In the genomic region with DNA sequence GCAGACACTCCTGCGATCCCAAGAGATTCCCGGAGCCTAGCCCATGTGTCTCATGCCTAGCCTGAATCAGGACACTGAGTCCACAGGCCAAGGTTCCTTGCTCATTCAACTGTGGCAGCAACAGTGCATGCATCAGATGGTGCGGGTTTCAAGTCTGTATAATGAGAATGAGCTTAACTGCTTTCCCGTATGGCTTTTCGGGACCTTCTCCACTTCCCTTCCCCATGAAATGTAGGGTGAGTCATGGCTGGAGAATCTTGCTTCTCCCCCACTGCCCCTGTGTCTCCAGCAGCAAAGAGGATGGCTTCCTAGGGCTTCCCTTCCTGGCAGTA, we compare ENCODE assay signal across 14 mouse cellular contexts.
DNase-seq lines count a peak whose midpoint lies in the region; ATAC-seq and TF ChIP-seq lines count a peak whose summit lies in the region.
"Had no signal": no experiment of that assay in that cellular context is flagged by ENCODE, and none has a peak within 500 bp of the region (broad histone marks: within the 10 kb centered on the region; RNA-seq: fewer than 3 reads in every experiment).

No protein-coding gene starts in this region.

- POLR2A ChIA-PET in Patski (lab: Charles Lee), result interaction anchor here (0.6 kb wide), 2 partner anchors 14 to 29 kb away, joined by 3 read pairs; no protein-coding TSS in a partner anchor

- TF ChIP-seq CTCF in Patski (IDR thresholded peaks at IDR 0.05), result no peak

- H3K9ac ChIP-seq in hindbrain, embryonic 11.5 days (ENCODE audit: low read depth, low read length), result no peak overlapping the region
- H3K9ac ChIP-seq in hindbrain, embryonic 14.5 days, result no peak overlapping the region
- H3K9ac ChIP-seq in heart, embryonic 15.5 days, result no peak overlapping the region
- H3K9ac ChIP-seq: neural tube, embryonic 13.5 days had no signal

- H3K4me1 ChIP-seq in hindbrain, embryonic 11.5 days (replicated peaks; ENCODE audit: control insufficient read depth, insufficient read depth, low read length), result no peaks in the 10 kb centered on the region
- no peaks in the 10 kb centered on the region for H3K4me1 ChIP-seq in hindbrain, embryonic 14.5 days (replicated peaks; ENCODE audit: control insufficient read depth, insufficient read depth, low read length)
- peaks cover 38% of the 10 kb centered on the region for H3K4me1 ChIP-seq in heart, embryonic 15.5 days (replicated peaks)
- peaks cover 30% of the 10 kb centered on the region for H3K4me1 ChIP-seq in limb, embryonic 10.5 days
- H3K4me1 ChIP-seq: neural tube, embryonic 13.5 days had no signal

- no peak overlapping the region for H3K4me2 ChIP-seq in hindbrain, embryonic 11.5 days (replicated peaks; ENCODE audit: low read depth, low read length)
- H3K4me2 ChIP-seq in hindbrain, embryonic 14.5 days (replicated peaks), result no peak overlapping the region
- no peak overlapping the region for H3K4me2 ChIP-seq in heart, embryonic 15.5 days
- H3K4me2 ChIP-seq: neural tube, embryonic 13.5 days had no signal

- H3K4me3 ChIP-seq in hindbrain, embryonic 11.5 days (ENCODE audit: low read depth, low read length), result no peak overlapping the region
- H3K4me3 ChIP-seq in hindbrain, embryonic 14.5 days (replicated peaks; ENCODE audit: low read length), result no peak overlapping the region
- no peak overlapping the region for H3K4me3 ChIP-seq in heart, embryonic 15.5 days
- no peak overlapping the region for H3K4me3 ChIP-seq in limb, embryonic 10.5 days
- H3K4me3 ChIP-seq: neural tube, embryonic 13.5 days had no signal

- 0 out of 2 replicates have a peak overlapping the region, but pooled peaks have one; percentile 3 for H3K27ac ChIP-seq in hindbrain, embryonic 11.5 days (ENCODE audit: low read depth, low read length)
- no peak overlapping the region for H3K27ac ChIP-seq in hindbrain, embryonic 14.5 days
- peak overlapping the region; percentile 69 for H3K27ac ChIP-seq in heart, embryonic 15.5 days
- H3K27ac ChIP-seq in limb, embryonic 10.5 days, result 0 out of 2 replicates have a peak overlapping the region, but pooled peaks have one; percentile 17
- H3K27ac ChIP-seq: neural tube, embryonic 13.5 days had no signal

- no peaks in the 10 kb centered on the region for H3K36me3 ChIP-seq in hindbrain, embryonic 11.5 days (ENCODE audit: control insufficient read depth, insufficient read depth, low read length)
- no peaks in the 10 kb centered on the region for H3K36me3 ChIP-seq in hindbrain, embryonic 14.5 days (replicated peaks; ENCODE audit: control insufficient read depth, insufficient read depth)
- no peaks in the 10 kb centered on the region for H3K36me3 ChIP-seq in heart, embryonic 15.5 days
- H3K36me3 ChIP-seq in limb, embryonic 10.5 days, result no peaks in the 10 kb centered on the region
- H3K36me3 ChIP-seq: neural tube, embryonic 13.5 days had no signal

- H3K27me3 ChIP-seq in hindbrain, embryonic 11.5 days (ENCODE audit: control insufficient read depth, insufficient read depth, low read length), result no peaks in the 10 kb centered on the region
- H3K27me3 ChIP-seq in hindbrain, embryonic 14.5 days (ENCODE audit: control insufficient read depth, insufficient read depth, low read length), result no peaks in the 10 kb centered on the region
- H3K27me3 ChIP-seq in Patski, result no peaks in the 10 kb centered on the region
- no peaks in the 10 kb centered on the region for H3K27me3 ChIP-seq in heart, embryonic 15.5 days
- peaks cover 33% of the 10 kb centered on the region for H3K27me3 ChIP-seq in limb, embryonic 10.5 days (ENCODE audit: low read depth, poor library complexity, severe bottlenecking)
- H3K27me3 ChIP-seq: neural tube, embryonic 13.5 days had no signal

- in situ Hi-C loops in Patski (cut with MboI; ENCODE audit: low pct_unique_long_range_greater_than_20kb), result loop anchor here (5.0 kb wide), 1 partner anchor 34 kb away; no protein-coding TSS in a partner anchor

- no peak for ATAC-seq in hindbrain, embryonic 11.5 days (ENCODE audit: low FRiP score)
- ATAC-seq in hindbrain, embryonic 14.5 days (ENCODE audit: low FRiP score), result no peak
- ATAC-seq in Patski, result peak; percentile 87
- ATAC-seq in heart, embryonic 15.5 days (replicated peaks; ENCODE audit: insufficient number of reproducible peaks, insufficient read depth, low FRiP score, low read depth), result no peak; the same call in 1 of the 2 replicates
- ATAC-seq: intestine, postnatal 0 days had no signal

- DNase-seq in hindbrain, embryonic 11.5 days (ENCODE audit: low spot score), result no peak
- no peak for DNase-seq in hindbrain, embryonic 14.5 days (ENCODE audit: low spot score)
- DNase-seq in Patski (ENCODE audit: low read depth, low spot score), result peak; percentile 91
- no peak for DNase-seq in limb, embryonic 10.5 days (ENCODE audit: low spot score)
- DNase-seq in cerebellum, adult 11-12 months, result no peak
- DNase-seq in urinary bladder, adult 2 months (ENCODE audit: low spot score), result no peak
- DNase-seq: adrenal gland, adult 2 months; cerebellum, adult 2 months; gastrocnemius, postnatal 10 days; left cerebral cortex, postnatal 4 days; right cerebral cortex, postnatal 25 days had no signal

- CTCF ChIA-PET in Patski (lab: Charles Lee), result interaction anchor here (1.6 kb wide), 1 partner anchor 67 kb away, joined by 4 read pairs; no protein-coding TSS in a partner anchor

- H3K9me3 ChIP-seq in hindbrain, embryonic 11.5 days (ENCODE audit: control insufficient read depth, low read length), result no peaks in the 10 kb centered on the region
- H3K9me3 ChIP-seq in hindbrain, embryonic 14.5 days (ENCODE audit: control insufficient read depth, low read length), result no peaks in the 10 kb centered on the region
- no peaks in the 10 kb centered on the region for H3K9me3 ChIP-seq in heart, embryonic 15.5 days (replicated peaks)
- H3K9me3 ChIP-seq in limb, embryonic 10.5 days (replicated peaks), result no peaks in the 10 kb centered on the region
- H3K9me3 ChIP-seq: neural tube, embryonic 13.5 days had no signal

- WGBS in hindbrain, embryonic 11.5 days, result 71% methylated on average over 5 of the region's 5 CpGs
- WGBS in hindbrain, embryonic 14.5 days, result 68% methylated on average over 5 of the region's 5 CpGs
- 44% methylated on average over 5 of the region's 5 CpGs for WGBS in heart, embryonic 15.5 days
- WGBS in limb, embryonic 10.5 days, result 83% methylated on average over 5 of the region's 5 CpGs
